Mouse (Mus musculus) yolk sac, embryonic 10.5 days (tissue): ENCODE data around the gene Map4k1.
"Not testable (repeated sequence)": the region's sequence is repeated elsewhere in the genome, so short reads cannot be mapped to it uniquely, and the experiment has no call there.

Source experiments
- DNase-seq: peaks from one replicate; pipeline ENCODE4 v3.0.0-alpha.2; 2017; ENCODE audit warnings: low spot score

Gene Map4k1

DNA sequence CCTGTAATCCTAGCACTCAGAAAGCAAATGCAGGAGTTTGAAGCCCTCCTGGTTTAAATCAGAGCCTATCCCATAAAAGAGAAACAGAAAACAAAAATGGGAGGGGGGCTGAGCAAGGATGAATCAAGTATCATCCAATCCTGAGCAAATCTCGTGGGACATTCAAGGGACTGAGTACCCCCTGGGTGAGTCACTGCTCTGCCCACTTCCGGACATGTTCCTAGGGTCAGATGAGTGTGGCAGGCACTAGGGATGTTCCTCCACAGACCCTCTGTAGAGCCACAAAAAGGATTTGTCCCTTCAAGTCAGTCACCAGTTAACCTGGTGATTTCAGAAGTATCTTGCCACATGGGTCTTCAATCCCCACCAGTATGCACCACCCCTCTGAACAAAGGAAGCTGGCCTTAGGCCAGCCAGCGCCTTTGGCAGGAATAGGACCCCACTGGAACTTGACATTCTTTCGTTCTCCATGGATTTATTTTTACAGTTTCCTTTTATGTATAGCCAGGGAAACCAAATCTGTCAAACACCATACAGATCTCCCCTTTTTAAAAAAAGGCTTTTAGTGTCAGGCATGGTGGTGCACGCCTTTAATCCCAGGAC lies 26.5 kb upstream of the Map4k1 start:
- no peak for DNase-seq

DNA sequence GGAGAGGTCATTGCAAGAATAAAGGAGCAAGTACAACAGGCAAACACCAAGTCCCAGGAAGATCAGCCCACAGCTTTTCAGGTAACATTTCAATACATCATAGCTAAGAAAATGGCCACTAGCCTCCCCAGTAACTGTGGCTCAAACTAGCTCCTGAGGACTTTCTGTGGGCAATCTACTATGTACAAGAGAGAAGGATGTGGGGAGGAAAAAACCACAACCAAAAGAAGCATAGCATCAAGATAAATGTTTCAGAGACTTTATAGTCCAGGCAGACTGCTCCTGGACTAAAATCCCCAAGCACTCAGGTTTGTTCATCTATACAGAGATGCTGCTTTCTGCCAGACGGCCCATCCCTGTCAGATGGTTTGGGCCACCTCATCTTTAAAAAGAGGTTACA lies 25.6 kb upstream of the Map4k1 start:
- DNase-seq = no peak

GRCm38 (mm10) chr7:28957286-28957685 lies 24.6 kb upstream of the Map4k1 start:
- no peak for DNase-seq

DNA sequence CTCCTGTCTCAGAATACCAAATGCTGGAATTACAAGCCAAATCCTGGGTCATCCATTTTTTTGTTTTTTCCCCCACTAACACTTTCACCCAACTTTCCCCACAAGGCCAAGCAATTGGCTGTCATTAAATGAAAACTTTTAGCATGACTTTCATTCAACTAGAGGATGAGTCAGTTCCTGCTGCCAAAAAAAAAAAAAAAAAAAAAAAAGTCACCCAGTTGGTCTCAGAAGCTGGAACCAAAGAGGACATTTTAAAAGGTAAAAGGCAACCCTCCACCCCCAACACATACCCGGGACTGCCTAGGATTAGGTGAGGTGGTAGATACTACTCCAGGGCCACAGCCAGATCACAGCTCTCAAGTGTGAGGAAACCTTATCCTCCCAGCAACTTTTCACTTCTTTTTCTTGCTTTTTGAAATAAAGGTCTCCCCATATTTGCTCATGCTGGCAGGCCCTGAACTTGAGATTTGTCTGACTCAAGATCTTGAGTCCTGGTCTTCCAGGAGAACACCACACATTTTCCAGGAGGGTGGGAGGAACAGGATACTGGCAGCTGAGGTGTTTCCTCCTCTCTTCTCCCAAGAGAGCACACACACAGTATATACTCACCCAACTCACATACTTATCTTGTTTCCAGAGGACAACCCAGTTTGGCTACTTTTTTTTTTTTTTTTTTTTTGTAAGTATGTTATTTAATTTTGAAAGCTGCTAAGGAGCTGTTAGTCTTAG lies 23.7 kb upstream of the Map4k1 start:
- no peak for DNase-seq

DNA sequence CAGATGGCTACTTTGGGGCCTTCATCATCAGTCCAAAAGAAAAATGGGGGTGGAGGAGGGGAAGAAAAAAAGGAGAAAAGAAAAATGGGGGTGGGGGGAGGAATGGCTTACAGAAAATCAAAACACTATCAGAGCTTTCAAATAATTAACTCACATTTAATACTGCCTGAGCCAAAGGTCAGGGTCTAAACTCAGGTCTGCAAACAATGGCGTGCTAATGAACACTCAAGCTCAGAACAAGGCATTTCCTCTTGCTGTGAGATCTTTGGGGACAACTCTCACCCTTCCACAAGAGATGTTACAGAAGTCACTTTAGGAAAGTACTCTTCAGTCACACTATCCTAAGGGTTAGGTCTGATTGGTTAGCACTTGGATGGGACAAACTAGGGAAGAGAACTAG lies 23.1 kb upstream of the Map4k1 start:
- DNase-seq = no peak

DNA sequence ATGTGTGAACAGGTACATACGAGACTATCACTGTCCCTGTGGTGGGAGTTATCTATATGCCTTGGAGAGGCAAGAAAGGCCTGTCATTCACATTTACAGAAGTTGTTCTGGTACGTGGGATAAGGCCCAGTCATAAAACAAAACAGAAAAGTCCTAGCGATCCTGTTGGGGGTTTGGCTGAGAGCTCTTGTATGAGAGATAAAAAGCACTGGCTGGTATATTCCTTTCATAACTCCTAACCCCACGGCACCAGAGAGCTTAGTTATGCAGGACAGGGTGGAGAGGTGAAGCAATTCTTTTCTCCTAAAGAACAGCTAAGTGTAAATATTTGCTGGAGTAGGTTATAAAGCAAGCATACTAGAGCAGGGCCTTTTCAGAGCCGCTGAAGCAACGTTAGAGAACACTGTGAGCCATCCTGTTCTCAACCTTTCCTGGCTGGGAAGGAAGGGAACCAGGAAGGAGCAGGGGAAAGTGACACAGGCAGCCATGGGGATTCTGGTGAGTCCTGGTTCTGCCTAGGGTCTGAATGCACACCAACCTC lies 22.3 kb upstream of the Map4k1 start:
- DNase-seq = peak; percentile 74

- no peak for DNase-seq
Measured at GRCm38 (mm10) chr7:28960354-28961046, 21.4 kb upstream of the Map4k1 start.

GRCm38 (mm10) chr7:28961584-28961926 lies 20.3 kb upstream of the Map4k1 start:
- DNase-seq = no peak

DNA sequence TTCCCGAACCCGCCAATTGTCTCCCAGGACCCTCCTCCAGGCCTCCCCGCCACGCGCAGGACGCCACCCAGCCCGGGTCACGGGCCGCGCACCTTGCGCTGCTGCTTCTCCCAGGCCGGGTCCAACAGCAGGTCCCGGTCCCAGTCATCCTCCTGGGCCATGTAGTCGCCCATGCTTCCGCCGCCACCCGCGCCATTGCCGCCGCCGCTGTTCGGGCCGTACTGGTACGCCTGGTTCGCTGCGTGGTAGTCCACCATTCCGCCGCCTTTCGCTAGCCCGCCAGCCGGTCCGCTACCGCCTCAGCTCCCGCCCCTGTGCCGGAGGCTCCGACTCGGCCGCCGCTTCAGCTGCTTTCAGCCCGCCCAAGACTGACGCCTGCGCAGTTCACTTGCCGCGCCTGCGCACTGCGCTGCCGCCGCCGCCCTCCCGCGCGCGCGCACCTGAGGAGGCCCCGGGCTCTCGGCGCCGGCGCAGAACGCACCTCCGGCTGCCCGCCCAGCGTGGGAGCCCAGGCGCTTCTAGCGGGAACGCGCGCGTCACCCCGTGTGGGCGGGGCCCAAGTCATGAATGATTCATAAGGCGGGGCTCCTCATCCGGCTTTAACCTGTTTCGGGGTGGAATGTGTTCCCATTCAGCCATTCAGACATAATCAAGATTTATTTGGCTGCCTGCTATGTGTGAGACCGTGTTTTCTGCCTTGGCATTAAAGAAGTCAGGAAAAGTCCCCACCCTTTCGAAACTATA lies 19.8 kb upstream of the Map4k1 start, which contains the start of gene Actn4:
TSS of gene Actn4 (minus strand) at position 414 of the 744 bp plus-strand sequence.
- peak; percentile 98 for DNase-seq

GRCm38 (mm10) chr7:28963399-28963923 lies 18.4 kb upstream of the Map4k1 start:
- no peak for DNase-seq

- no peak for DNase-seq
Measured at GRCm38 (mm10) chr7:28965346-28965840, 16.5 kb upstream of the Map4k1 start.

DNA sequence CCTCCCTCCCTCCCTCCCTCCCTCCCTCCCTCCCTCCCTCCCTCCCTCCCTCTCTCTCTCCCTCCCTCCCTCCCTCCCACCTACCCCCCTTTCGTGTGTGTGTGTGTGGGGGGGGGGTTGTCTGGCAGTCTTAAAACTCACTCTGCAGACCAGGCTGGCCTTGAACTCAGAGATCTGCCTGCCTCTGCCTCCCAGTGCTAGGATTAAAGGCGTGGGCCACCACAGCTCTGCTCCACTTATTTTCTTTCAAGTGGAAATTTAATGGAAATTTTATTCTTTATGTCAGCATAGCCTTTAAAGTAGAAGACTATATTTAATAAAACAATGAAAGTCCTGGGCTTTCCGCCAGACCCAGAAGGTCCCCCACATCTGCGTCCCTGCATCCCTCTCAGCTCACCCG lies 15.7 kb upstream of the Map4k1 start:
- no peak for DNase-seq

GRCm38 (mm10) chr7:28966751-28967505 lies 14.9 kb upstream of the Map4k1 start:
- no peak for DNase-seq

- not testable (repeated sequence) for DNase-seq
Measured at GRCm38 (mm10) chr7:28968120-28968519, 13.7 kb upstream of the Map4k1 start.

DNA sequence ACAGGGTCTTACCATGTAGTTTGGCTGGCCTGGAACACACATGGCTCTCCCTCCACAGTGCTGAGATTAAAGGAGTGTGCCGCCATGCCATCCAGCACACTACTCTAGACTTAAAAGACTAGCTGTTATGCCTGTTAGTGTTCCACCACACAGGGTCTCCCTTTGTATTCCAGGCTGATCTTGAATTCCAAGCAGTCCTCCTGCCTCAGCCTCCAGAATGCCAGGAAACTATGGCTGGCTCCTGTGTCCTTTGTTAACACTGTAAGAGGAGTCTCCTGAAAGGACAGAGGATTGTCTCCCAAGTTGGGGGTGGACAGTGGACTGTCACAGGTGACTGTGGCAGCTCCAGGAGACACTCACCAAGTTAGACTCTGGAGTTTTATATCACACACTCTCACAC lies 12.6 kb upstream of the Map4k1 start:
- no peak for DNase-seq

DNA sequence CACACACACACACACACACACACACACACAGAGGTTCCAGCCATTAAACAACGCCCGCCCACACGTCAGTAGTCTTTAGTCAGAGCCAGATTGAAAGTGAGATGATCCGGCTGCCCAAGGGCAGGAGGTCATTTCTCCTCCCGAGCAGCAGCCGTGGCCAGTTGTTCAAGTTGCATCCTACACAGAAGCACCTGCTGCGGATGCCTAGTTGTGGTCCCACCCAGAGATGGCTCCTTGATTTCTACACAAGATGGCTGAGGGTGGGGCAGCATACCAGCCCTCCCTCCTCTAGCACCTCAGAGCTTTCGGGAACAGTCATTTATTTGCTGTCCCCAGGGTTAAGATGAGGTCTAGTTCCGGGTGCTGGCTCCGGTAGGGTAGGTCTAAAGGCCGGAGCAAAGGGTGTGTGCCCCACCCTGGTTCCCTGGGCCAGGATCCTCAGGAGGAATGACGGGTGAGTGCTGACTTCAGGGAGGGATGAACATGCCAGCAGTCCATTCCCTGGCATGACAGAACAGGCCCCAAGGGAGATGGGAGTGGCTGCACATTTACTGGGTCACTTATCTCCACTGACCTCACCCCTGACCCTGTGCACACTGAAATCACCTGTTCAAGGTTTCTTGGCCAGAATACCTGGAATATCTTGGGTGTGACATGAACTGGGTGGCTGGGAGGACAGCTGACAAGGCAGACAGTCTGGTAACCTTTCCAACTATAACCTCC lies 12.0 kb upstream of the Map4k1 start:
- DNase-seq = peak; percentile 87

- no peak for DNase-seq
Measured at GRCm38 (mm10) chr7:28971029-28971428, 10.8 kb upstream of the Map4k1 start.

GRCm38 (mm10) chr7:28971770-28972269 lies 10.0 kb upstream of the Map4k1 start:
- DNase-seq = no peak

- DNase-seq = no peak
Measured at GRCm38 (mm10) chr7:28972542-28972985, 9.3 kb upstream of the Map4k1 start.

GRCm38 (mm10) chr7:28973025-28973424 lies 8.8 kb upstream of the Map4k1 start:
- DNase-seq = no peak
